Mouse (Mus musculus) embryonic stem cell, embryonic (primary cell): ENCODE data around the gene Rnf220.

Experiments
- CTCF ChIA-PET, 4 experiments: fragments of 300-600 bp in 2 of 4; fragments of 350-600 bp in 2 of 4; sonication (Branson Sonifier 250); formaldehyde crosslinking; loops; one replicate each; lab custom pipeline; 2022; ENCODE audit warnings: inconsistent platforms in 2 of 4; lab: Charles Lee
- POLR2A ChIA-PET, 4 experiments: fragments of 300-600 bp in 2 of 4; fragments of 350-600 bp in 2 of 4; sonication (Branson Sonifier 250); formaldehyde crosslinking; loops; one replicate each; lab custom pipeline; 2022; ENCODE audit warnings: antibody characterized with exemption in 4 of 4, inconsistent platforms in 1 of 4; lab: Charles Lee

Gene Rnf220

DNA sequence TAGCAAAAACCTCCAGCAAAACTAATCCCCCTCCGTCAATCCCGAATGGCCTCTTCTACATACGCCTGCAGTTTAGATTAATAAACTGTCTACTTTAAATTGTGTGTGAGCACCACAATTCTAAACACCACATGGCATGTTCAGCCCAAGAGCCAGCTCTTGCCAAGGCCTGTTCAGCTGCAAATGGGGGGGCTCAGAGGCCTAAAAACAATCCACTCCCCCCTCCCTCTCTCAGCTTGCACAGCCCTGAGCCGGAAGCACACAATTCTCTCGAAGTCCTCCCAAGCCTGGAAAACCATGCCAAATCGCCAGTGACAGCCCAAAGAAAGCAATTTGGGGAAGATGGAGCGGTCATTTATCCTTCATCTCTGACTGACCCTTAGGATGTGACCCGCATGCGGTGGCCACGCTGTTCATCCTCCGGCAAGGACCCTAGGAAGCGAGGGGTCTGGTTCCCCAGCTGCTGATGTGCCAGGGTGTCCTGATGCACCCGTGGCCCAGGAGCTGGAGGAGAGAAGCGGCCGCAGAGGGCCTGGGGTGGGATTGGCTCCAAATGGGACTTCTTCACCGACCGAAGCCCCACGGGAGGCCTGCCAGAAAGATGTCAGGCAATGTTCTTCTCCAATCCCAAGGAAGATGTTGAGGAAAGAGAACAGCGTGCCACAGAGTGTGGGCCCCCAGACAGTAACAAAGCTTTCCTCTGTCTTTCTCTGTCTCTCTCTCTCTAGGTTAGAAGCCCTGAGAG, 199.8 kb downstream of the Rnf220 start:
- ChIA-PET POLR2A (interaction anchor here in 3 of 4 experiments (0.9 to 2.6 kb wide), 15 partner anchors 7 to 348 kb away, joined by 3 to 12 read pairs (median 3); no protein-coding TSS in a partner anchor), CTCF (interaction anchor here in 3 of 4 experiments (0.6 to 2.1 kb wide), 4 partner anchors 19 to 232 kb away, joined by 3 to 7 read pairs (median 4); no protein-coding TSS in a partner anchor)

DNA sequence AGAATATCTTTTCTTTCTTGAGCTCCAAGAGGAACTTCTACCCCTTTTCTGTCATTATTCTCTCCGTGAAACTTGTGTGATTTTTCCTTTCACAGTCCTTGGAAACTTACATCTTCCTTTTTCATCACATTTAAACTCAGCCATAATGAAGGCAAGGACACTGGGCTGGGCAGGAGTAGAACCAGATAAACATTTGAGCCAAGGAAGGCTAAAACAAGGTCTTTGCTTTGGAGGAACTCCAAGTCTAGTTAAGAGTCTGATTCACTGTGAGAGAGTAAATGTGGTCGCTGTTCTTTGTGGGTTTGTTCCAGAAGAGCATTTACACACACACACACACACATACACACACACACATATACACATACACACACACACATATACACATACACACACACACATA, 205.2 kb downstream of the Rnf220 start:
- ChIA-PET CTCF (interaction anchor here in 1 of 4 experiments (1.5 kb wide), 1 partner anchor 22 kb away, joined by 4 read pairs; no protein-coding TSS in a partner anchor), POLR2A (interaction anchor here in 3 of 4 experiments (0.6 to 13.1 kb wide), 9 partner anchors 8 to 110 kb away, joined by 3 to 305 read pairs (median 5); partner anchors contain the start of gene Kif2c (in 1 of the 3))

DNA sequence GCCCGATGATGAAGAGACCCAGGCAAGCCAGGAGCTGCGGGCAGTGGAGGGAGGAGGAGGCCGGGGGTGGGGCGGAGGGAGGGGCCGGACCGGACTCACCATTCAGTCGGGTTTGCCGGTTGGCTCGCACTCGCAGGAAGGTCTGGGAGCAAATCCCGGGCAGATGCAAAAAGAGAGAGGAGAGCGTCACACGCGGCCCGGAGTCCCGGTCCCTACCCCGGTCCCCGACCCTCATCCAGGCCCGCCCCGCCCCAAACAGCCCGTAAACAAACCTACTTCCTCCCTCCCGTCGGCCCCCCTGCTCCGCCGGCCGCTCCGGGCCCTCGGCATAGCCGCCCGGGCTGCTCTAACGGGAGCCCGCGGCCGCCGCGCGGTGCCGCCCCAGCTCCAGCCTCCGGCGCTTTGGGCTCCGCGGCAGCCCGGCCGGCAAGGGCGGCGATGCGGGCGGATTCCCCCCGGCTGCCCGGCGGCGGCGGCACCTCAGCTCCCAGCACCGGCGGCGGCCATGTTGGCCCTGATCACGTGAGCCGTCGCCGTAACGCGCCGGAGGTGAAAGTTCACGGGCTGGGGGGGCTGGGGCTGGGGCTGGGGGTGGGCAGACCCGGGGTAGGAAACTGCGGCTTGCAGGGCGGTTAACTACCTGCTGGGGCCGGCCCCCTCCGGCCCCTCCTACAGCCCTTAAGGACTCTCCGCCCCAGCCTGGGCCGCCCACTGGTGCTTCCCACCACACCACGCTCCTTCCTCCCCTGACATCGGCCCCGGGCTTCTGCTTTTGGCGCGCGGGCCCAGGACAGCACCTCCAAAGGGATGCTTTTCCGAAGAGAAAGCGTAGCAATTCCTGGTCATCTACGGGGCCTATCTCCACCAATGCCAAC, 207.7 kb downstream of the Rnf220 start:
- POLR2A ChIA-PET, result interaction anchor here (0.5 to 13.1 kb wide), 92 partner anchors 8 to 1976 kb away, joined by 3 to 305 read pairs (median 4); partner anchors contain the start of genes Eri3 (in 3 of the 4), Kif2c (in 2 of the 4), Armh1 (in 1 of the 4) and Rnf220 (in 1 of the 4)
- CTCF ChIA-PET, result interaction anchor here (0.5 to 2.0 kb wide), 11 partner anchors 19 to 294 kb away, joined by 3 to 15 read pairs (median 3); no protein-coding TSS in a partner anchor

DNA sequence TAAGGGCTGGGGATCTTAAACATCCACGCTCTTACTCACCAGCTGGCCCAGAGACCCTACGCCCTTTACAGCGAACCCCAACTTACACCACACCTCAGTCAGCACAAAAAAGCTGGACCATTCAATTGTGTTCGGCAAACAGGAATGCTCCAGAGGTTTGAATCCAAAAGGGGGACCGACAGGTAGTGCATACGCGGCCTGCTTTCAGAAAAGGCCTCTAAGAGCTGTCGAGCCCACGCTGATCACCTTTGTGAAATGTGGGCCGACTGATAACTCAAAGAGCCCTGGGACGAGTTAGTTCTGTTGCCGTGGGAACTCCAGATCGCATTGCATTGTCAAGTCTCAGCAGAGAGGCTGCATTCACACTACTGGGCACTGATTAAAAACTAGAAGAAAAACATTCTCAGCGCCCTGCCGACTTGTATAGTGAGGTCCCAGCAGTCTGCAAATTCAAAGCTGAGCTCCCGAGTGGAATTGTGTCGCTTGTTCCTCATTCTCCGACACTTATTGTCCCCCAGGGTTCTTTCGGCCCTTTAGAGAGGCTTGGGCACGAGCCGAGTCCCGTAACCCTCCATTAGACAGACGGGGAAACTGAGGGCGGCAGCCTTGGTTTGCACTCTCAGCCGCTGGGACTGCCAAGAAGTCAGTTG, 208.4 kb downstream of the Rnf220 start:
- CTCF ChIA-PET, result interaction anchor here in 3 of 4 experiments (0.5 to 2.0 kb wide), 7 partner anchors 18 to 295 kb away, joined by 3 to 15 read pairs (median 4); no protein-coding TSS in a partner anchor

DNA sequence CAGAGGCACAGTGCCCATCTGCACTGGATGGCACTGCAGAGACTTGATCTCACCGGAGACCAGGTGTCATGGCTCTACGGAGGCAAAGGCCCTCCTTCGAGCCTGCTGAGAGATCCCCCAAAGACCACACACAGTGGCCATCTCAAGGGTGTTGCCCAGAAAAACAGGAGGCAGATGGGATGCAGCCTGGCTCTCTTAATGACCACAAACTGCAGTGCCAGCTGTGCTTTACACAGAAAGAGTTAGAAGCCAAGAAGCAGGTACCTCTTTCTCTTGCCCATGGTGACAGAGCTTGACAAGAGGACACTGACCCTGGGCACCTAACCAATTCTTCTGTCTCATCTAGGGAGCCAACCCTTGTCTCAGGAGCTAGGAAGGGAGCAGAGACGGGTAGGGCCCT, 212.5 kb downstream of the Rnf220 start:
- ChIA-PET POLR2A (interaction anchor here in 3 of 4 experiments (0.5 to 13.1 kb wide), 25 partner anchors 8 to 483 kb away, joined by 3 to 305 read pairs (median 5); no protein-coding TSS in a partner anchor), CTCF (interaction anchor here in 2 of 4 experiments (1.3 to 2.6 kb wide), 3 partner anchors 14 to 17 kb away, joined by 6 to 15 read pairs (median 10); no protein-coding TSS in a partner anchor)

More for the DNA sequence above, 208.4 kb downstream of the Rnf220 start:
- POLR2A ChIA-PET, result interaction anchor here in 3 of 4 experiments (0.5 to 13.1 kb wide), 67 partner anchors 8 to 1255 kb away, joined by 3 to 305 read pairs (median 4); partner anchors contain the start of genes Eri3 (in 3 of the 3), Armh1 (in 2 of the 3), Kif2c (in 2 of the 3) and Tmem53 (in 2 of the 3)

DNA sequence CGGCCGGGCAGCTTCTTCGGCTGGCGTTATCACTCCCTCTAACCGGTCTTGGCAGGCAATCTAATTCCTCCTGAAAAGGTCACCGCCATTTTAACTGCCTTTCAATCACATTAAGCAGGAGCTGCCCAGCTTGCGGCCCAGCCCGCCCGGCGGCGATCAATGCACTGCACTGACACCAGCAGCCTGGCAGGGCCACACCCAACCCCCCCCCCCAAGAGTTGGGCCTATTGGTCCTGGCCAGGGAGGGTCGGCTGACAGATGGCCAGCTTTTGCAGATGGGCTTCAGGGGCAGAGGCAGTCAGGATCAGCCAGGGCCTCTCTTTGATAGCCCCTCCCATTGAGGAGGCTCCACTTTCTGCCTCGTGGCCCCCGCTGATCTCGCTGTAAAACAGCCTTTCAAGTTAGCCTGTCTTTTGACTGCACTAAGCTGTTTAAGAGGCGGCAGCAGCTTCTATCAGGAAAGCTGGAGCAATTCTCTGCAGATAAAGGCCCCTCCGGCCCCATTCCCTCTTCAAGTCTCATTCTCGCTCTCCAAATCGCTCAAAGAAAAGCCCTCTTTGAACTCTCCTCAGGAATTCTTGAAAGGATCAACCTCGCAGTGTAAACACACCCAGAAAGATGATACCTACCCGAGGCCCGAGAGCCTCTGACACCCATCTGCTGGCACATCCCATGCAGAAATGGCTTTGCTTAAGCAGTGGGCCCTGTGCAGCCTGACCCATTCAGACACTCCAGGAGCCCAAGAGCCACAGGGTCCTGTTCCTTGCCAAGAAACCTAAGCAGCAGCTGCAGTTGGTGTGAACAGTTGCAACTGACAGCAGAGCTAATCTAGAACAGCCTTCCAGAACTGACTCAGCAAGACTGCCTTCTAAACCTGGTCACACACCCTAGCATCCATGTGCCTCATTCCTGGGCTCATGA, 213.3 kb downstream of the Rnf220 start:
- POLR2A ChIA-PET, result interaction anchor here (0.5 to 13.1 kb wide), 56 partner anchors 9 to 628 kb away, joined by 3 to 305 read pairs (median 4); partner anchors contain the start of genes Armh1 (in 2 of the 4), Tmem53 (in 2 of the 4), Dmap1 (in 1 of the 4) and Plk3 (in 1 of the 4)
- CTCF ChIA-PET, result interaction anchor here (0.7 to 2.4 kb wide), 10 partner anchors 10 to 318 kb away, joined by 3 to 16 read pairs (median 3); no protein-coding TSS in a partner anchor

DNA sequence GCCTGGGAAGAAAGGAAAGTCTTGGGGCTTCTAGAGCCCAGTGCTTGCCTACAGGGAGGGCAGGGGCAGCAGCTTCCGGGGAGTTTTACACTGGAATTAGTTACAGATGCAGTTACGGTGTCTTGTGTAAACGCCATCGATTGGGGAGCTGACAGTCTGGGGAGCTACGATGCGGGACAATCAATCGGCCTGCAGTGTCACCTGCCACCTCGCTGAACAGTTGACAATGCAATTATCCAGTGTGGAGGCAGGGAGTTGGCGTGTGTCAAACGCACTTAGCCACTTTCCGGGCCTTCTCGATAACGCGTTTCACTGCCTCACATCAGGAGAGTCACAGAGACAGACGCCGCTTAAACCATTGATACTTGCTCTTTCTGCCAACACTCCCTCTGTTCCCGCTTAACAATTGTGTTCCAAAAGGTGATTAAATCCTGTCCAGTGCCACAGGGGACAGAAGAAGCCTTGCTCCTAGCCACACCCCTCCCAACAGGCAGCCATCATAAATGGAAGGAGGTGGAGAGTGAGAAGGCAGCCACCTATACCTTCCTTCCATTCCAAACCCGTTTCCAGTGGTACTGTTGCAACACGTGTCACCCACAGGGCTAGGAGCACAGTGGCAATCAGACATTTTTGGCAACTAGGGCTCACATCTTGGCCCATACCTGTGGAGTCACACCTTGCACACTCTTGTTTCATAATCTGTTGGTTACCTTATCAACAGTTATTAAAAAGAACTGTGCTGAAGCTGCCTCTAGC, 215.6 kb downstream of the Rnf220 start:
- POLR2A ChIA-PET, result interaction anchor here in 2 of 4 experiments (0.6 to 16.7 kb wide), 12 partner anchors 7 to 269 kb away, joined by 3 to 305 read pairs (median 4); partner anchors contain the start of genes Armh1 (in 1 of the 2), Eri3 (in 1 of the 2) and Tmem53 (in 1 of the 2)
- CTCF ChIA-PET, result interaction anchor here in 1 of 4 experiments (0.6 to 2.4 kb wide), 4 partner anchors 11 to 585 kb away, joined by 3 to 16 read pairs (median 4); no protein-coding TSS in a partner anchor

DNA sequence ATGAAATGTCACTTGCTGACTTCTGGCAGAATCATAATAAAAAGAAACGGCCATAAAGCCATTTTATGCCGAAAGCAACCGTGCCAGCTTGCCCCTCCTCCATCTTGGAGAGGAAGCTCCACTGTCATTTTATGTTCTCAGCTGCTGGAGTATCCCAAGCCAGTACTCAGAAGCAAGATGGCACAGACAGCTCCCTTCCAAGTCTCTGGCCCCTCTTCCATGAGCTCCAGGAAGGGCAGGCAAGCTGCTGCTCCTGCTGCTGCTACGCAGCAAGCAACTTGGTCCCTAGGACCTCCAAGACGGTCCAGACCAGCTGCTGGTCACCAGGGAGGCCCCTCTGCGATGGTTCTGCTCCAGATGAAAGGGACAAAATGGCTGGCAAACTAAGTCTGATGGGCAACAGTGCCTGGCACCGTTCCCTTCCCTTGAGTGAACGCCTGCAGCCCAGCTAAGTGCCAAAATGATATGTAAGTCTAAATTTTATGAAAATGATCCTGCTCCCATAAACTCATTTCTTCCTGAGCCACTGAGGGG, 216.4 kb downstream of the Rnf220 start:
- CTCF ChIA-PET, result interaction anchor here in 3 of 4 experiments (0.6 to 2.3 kb wide), 7 partner anchors 10 to 585 kb away, joined by 3 to 12 read pairs (median 3); no protein-coding TSS in a partner anchor
- POLR2A ChIA-PET, result interaction anchor here in 3 of 4 experiments (0.6 to 16.7 kb wide), 18 partner anchors 8 to 269 kb away, joined by 3 to 305 read pairs (median 4); partner anchors contain the start of genes Armh1 (in 1 of the 3), Eri3 (in 1 of the 3) and Tmem53 (in 1 of the 3)

DNA sequence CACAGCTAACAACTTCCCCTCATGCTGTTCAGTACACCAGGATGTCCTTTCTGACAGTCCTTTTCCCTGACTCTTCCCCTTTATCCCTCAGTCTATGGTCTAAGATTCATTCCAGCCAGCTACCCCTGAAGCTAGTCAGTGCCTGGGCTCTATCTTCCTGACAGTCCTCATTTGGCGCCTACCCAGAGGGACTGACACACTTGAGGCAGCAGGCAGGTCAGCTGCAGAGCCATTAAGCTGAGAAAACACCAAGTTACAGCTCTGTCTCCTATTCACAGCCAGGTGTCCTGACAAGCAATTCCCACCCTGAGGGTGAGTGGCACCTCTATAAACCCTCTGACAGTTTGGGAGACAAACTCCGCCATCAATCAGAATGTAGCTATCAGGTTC, 217.6 kb downstream of the Rnf220 start:
- CTCF ChIA-PET, result interaction anchor here (0.7 to 2.3 kb wide), 9 partner anchors 9 to 249 kb away, joined by 3 to 14 read pairs (median 4); no protein-coding TSS in a partner anchor
- POLR2A ChIA-PET, result interaction anchor here (0.5 to 16.7 kb wide), 35 partner anchors 9 to 1055 kb away, joined by 3 to 305 read pairs (median 4); partner anchors contain the start of genes Armh1 (in 2 of the 4), Tmem53 (in 2 of the 4) and Slc6a9 (in 1 of the 4)

DNA sequence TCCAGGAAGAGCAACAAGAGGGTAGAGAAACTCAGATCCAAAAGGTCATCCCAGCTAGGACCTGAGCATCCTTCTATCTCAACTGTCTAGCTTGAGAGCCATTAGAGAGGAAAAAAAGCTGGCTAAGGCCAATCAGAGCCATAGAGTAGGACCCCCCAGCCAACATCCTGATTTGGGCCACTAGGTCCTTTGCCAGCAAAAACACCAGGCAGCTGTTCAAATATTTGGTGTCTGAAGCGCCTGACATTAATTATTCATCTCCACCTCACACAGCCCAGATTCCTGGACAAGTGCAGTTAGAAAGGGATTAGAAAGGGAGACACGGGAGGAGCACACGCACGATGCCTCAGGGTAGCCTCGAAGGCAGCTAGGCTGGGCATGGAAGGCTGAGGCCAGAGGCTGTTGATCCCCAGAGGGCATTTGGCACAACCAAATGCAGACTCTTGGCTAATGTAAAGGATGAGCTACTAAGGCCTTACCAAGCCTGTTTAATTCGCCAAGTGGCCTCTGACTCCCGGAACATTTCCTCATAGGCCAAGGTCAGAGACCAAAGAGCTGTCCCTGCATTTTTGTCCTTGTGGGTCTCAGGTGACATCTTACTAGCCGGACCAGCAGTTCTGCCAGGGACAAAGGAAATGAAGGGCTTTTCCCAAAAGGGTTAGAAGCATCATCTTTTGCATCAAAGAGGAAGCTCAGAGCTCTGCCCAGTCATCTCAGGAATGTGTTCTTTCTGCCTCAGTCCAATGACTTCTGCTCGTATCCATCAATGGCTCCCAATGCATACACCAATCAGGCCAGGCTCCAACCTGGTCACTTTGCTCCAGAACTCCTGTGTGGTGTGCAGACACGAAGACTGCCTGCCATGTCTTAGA, 218.2 kb downstream of the Rnf220 start:
- ChIA-PET CTCF (interaction anchor here (0.7 to 2.3 kb wide), 10 partner anchors 8 to 250 kb away, joined by 3 to 14 read pairs (median 4); no protein-coding TSS in a partner anchor), POLR2A (interaction anchor here (0.5 to 16.7 kb wide), 40 partner anchors 8 to 1055 kb away, joined by 3 to 305 read pairs (median 4); partner anchors contain the start of genes Armh1 (in 2 of the 4), Tmem53 (in 2 of the 4), Gpbp1l1 (in 1 of the 4) and Slc6a9 (in 1 of the 4))

DNA sequence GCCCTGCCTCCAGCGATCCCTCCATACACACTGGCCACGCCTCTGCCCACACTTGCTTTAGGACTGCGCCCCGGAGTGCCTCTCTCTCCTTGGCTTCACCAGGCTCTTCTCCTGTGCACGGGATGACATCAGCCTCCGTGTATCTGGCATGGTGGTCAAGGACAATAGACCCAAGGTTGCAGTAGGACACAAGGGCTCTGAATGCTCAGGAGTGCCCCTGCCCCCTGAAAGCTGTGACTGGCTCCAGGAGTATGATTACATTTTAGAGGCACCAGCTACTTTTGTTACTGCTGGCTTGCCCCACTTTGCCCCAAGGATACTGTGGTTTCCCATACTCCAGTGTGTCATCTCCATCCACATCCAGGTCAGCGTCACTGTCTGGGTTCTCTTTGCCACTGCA, 219.2 kb downstream of the Rnf220 start:
- POLR2A ChIA-PET, result interaction anchor here in 3 of 4 experiments (0.7 to 16.7 kb wide), 11 partner anchors 9 to 720 kb away, joined by 3 to 305 read pairs (median 6); partner anchors contain the start of gene Gpbp1l1 (in 1 of the 3)
- CTCF ChIA-PET, result interaction anchor here in 2 of 4 experiments (1.0 to 1.5 kb wide), 2 partner anchors 10 kb away, joined by 3 to 6 read pairs; no protein-coding TSS in a partner anchor

DNA sequence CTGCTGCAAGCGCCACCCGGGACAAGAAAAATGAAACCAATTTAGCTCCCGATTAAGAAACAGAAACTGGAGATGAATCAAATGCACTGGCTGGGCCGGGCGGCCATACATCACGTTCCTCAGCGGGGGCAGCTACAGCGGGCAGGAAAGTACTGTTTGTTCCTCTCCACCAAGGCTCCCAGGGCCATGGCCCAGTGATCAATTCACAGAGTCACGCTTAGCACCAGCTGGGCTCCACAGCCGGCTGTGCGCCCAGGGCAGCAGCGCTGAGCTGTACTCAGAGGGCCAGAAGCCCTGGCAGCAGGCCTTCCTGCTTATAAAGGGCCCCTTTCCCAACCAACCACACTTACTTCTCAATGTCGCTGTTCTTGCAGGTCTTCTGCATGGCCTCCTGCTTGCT, 219.8 kb downstream of the Rnf220 start:
- ChIA-PET POLR2A (interaction anchor here in 2 of 4 experiments (1.1 to 16.7 kb wide), 7 partner anchors 8 to 47 kb away, joined by 3 to 305 read pairs (median 4); no protein-coding TSS in a partner anchor), CTCF (interaction anchor here in 1 of 4 experiments (1.4 kb wide), 1 partner anchor 47 kb away, joined by 3 read pairs; no protein-coding TSS in a partner anchor)

DNA sequence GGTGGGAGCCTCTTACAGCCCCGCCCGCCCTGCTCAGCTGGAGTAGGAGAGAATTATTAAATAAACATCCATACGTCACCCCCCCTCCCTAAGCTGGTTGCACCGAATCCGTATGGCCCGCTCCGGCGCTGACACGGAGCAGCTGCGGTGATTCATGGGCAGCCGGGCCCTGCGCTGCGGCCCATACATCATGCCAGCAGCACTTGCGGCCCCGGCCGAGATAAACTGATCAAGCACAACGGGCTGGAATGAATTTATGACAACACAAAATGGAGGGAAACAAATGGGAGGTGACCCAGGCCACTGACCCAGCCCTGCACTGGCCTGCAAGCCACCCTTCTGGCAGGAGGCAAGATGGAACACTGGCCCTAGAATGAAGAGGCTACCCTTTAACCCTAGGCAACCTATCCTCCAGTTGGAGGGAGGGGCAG, 220.6 kb downstream of the Rnf220 start:
- ChIA-PET CTCF (interaction anchor here in 2 of 4 experiments (0.9 to 1.4 kb wide), 2 partner anchors 10 to 46 kb away, joined by 3 read pairs; no protein-coding TSS in a partner anchor), POLR2A (interaction anchor here in 3 of 4 experiments (0.5 to 16.7 kb wide), 10 partner anchors 7 to 901 kb away, joined by 3 to 305 read pairs (median 4); no protein-coding TSS in a partner anchor)
